Mouse (Mus musculus) ES-Bruce4 (cell line): ENCODE data around the gene Krt27. TPM values are rescaled to one million over a fixed set of nuclear protein-coding genes. Genes with fewer than 3 reads are reported as not detected.

Source experiments
- H3K27ac ChIP-seq: 2 replicates; pipeline ENCODE4 v1.5.1; 2012; ENCODE audit warnings: low read length, inconsistent platforms; ENCODE audit not compliant: insufficient read depth
- H3K27me3 ChIP-seq: 2 replicates; pipeline ENCODE4 v1.6.1; 2012; ENCODE audit warnings: mild to moderate bottlenecking, low read length, inconsistent platforms; ENCODE audit not compliant: control insufficient read depth, poor library complexity, insufficient read depth, severe bottlenecking
- H3K36me3 ChIP-seq: 2 replicates; pipeline ENCODE4 v1.6.1; 2012; ENCODE audit warnings: inconsistent platforms, mild to moderate bottlenecking, low read length, moderate library complexity; ENCODE audit not compliant: control insufficient read depth, poor library complexity, insufficient read depth, severe bottlenecking
- H3K4me1 ChIP-seq: one replicate; pipeline ENCODE4 v1.8.1; 2011; ENCODE audit warnings: low read length; ENCODE audit not compliant: control insufficient read depth, insufficient read depth
- H3K4me3 ChIP-seq: 2 replicates; pipeline ENCODE4 v1.5.1; 2011; ENCODE audit warnings: low read depth, mild to moderate bottlenecking, low read length
- H3K9ac ChIP-seq: 2 replicates; pipeline ENCODE4 v1.6.1; 2012; ENCODE audit warnings: low read depth, mild to moderate bottlenecking, inconsistent platforms; ENCODE audit not compliant: poor library complexity, severe bottlenecking
- H3K9me3 ChIP-seq: replicated peaks from 2 replicates; pipeline ENCODE4 v1.6.1; 2012; ENCODE audit warnings: mild to moderate bottlenecking, low read length, inconsistent platforms; ENCODE audit not compliant: control insufficient read depth, poor library complexity, insufficient read depth, severe bottlenecking
- CTCF ChIP-seq: IDR thresholded peaks from one replicate; pipeline ENCODE4 v1.8.1; 2011; ENCODE audit warnings: low read depth, low read length
- EP300 ChIP-seq: IDR thresholded peaks from 2 replicates; pipeline ENCODE4 v1.6.1; 2011; ENCODE audit warnings: low read depth, low read length; ENCODE audit not compliant: insufficient read depth
- POLR2A ChIP-seq: IDR thresholded peaks from one replicate; pipeline ENCODE4 v1.8.1; 2011; ENCODE audit warnings: low read length; ENCODE audit not compliant: insufficient read depth
- polyA plus RNA-seq: library from polyadenylated mRNA; stranded (reverse); fragments of >200 nt; gene quantifications from 2 replicates; pipeline ENCODE4 v1.2.4, GENCODE M21; 2011; ENCODE audit warnings: low read depth; ENCODE audit not compliant: missing spikeins, insufficient read depth, insufficient read length

The Krt27 gene
- polyA plus RNA-seq, 1 experiment = not detected

- no peak overlapping the region for H3K4me3 ChIP-seq
- no peaks in the 10 kb centered on the region for H3K27me3 ChIP-seq
- no peak overlapping the region for H3K9ac ChIP-seq
Measured at GRCm38 (mm10) chr11:99391375-99391774, 40.5 kb upstream of the Krt27 start.

GRCm38 (mm10) chr11:99390866-99391265 lies 40.0 kb upstream of the Krt27 start:
- H3K9ac ChIP-seq = no peak overlapping the region
- H3K27ac ChIP-seq = no peak overlapping the region
- H3K36me3 ChIP-seq = no peaks in the 10 kb centered on the region
- H3K4me1 ChIP-seq = no peaks in the 10 kb centered on the region
- H3K27me3 ChIP-seq = no peaks in the 10 kb centered on the region
- no peak overlapping the region for H3K4me3 ChIP-seq
- TF ChIP-seq CTCF (no peak), EP300 (no peak), POLR2A (no peak)
- H3K9me3 ChIP-seq = no peaks in the 10 kb centered on the region

More at GRCm38 (mm10) chr11:99391375-99391774, 40.5 kb upstream of the Krt27 start:
- TF ChIP-seq POLR2A (no peak), CTCF (no peak), EP300 (no peak)
- Histone ChIP-seq H3K27ac (no peak overlapping the region), H3K4me1 (no peaks in the 10 kb centered on the region), H3K36me3 (no peaks in the 10 kb centered on the region), H3K9me3 (no peaks in the 10 kb centered on the region)

GRCm38 (mm10) chr11:99389264-99389663 lies 38.4 kb upstream of the Krt27 start, which contains the start of gene Krt10:
Gene Krt10, minus strand, starts transcription at chr11:99389364.
- Histone ChIP-seq H3K27ac (no peak within 1 kb of the TSS), H3K4me3 (no peak within 1 kb of the TSS), H3K36me3 (no peaks in the 10 kb centered on the region), H3K27me3 (no peaks in the 10 kb centered on the region), H3K4me1 (no peaks in the 10 kb centered on the region), H3K9me3 (no peaks in the 10 kb centered on the region), H3K9ac (no peak within 1 kb of the TSS)
- TF ChIP-seq EP300 (no peak), CTCF (no peak), POLR2A (no peak)

- H3K27me3 ChIP-seq = no peaks in the 10 kb centered on the region
- H3K36me3 ChIP-seq = no peaks in the 10 kb centered on the region
- no peak overlapping the region for H3K27ac ChIP-seq
- no peak for TF ChIP-seq EP300
- TF ChIP-seq CTCF = no peak
- no peak for TF ChIP-seq POLR2A
- H3K4me1 ChIP-seq = no peaks in the 10 kb centered on the region
- H3K9me3 ChIP-seq = no peaks in the 10 kb centered on the region
- no peak overlapping the region for H3K4me3 ChIP-seq
- H3K9ac ChIP-seq = no peak overlapping the region
Measured at GRCm38 (mm10) chr11:99388661-99389060, 37.8 kb upstream of the Krt27 start.

- peak overlapping the region; percentile 99 for H3K27ac ChIP-seq
- TF ChIP-seq POLR2A (no peak), CTCF (no peak)
Measured at GRCm38 (mm10) chr11:99385813-99386721, 35.2 kb upstream of the Krt27 start.

GRCm38 (mm10) chr11:99379568-99379967 lies 28.7 kb upstream of the Krt27 start:
- H3K27ac ChIP-seq = no peak overlapping the region
- no peak overlapping the region for H3K9ac ChIP-seq
- no peak overlapping the region for H3K4me3 ChIP-seq
- no peaks in the 10 kb centered on the region for H3K27me3 ChIP-seq
- TF ChIP-seq POLR2A (no peak), CTCF (peak; percentile 81)
- H3K4me1 ChIP-seq = no peaks in the 10 kb centered on the region
- no peaks in the 10 kb centered on the region for H3K9me3 ChIP-seq
- H3K36me3 ChIP-seq = no peaks in the 10 kb centered on the region

More at GRCm38 (mm10) chr11:99385813-99386721, 35.2 kb upstream of the Krt27 start:
- Histone ChIP-seq H3K4me3 (peak overlapping the region; percentile 98), H3K36me3 (no peaks in the 10 kb centered on the region), H3K4me1 (no peaks in the 10 kb centered on the region), H3K9me3 (no peaks in the 10 kb centered on the region), H3K9ac (peak overlapping the region; percentile 95), H3K27me3 (no peaks in the 10 kb centered on the region)
